Mouse (Mus musculus) urinary bladder, postnatal 4 days (tissue): ENCODE data around the gene Tfam.
A peak's percentile ranks its signal among the peaks of the same experiment; 100 is the strongest.

Experiments
- DNase-seq, 2 experiments: peaks; one replicate each; pipeline ENCODE4 v3.0.0; 2021 to 2022; ENCODE audit warnings: low spot score in 2 of 2

Gene Tfam

DNA sequence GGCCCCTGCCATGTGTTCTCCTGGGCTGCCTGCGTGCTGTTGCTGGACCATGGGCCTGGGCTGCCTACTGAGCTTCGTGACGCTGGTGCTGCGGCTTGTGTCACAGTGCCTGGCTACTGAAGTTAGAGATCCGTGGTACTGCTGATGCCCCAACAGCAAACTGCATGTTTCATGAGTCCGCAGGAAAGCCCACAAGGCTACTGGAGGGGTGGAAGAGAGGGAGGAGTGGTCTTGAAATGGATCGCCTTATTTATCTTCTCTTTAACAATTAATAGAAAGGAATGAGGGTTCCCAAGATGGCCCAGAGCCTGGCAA, at the start of gene Tfam:
Tfam (minus strand) TSS at position 41 of the 315 bp plus-strand sequence.
- no peak for DNase-seq

DNA sequence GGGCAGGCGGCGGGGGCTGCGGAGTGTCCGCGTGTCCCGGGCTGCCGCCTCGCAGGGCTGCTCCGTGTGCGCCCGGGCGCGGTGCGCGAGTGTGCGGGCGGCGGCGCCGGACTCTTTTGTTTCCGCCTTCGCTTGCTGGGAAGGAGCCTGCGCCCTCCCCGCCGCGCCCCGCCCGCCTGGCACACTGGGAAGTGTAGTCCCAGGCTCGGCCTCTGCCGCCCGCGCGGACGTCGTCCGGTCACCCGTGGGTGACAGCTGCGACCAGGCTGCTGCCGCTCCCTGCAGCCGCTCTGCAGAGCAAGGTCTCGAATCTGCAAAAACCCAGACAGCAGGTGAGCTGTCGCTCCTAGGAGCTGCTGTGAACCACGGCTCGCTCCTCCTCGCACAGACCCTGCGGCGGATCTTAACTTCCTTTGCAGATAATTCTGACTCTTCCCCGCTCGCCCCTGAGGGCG, 47.1 kb upstream of the Tfam start, which contains the start of gene Ube2d1:
Ube2d1 (minus strand) TSS at position 137 of the 455 bp plus-strand sequence.
- DNase-seq, result peak; percentile 78 to 82

DNA sequence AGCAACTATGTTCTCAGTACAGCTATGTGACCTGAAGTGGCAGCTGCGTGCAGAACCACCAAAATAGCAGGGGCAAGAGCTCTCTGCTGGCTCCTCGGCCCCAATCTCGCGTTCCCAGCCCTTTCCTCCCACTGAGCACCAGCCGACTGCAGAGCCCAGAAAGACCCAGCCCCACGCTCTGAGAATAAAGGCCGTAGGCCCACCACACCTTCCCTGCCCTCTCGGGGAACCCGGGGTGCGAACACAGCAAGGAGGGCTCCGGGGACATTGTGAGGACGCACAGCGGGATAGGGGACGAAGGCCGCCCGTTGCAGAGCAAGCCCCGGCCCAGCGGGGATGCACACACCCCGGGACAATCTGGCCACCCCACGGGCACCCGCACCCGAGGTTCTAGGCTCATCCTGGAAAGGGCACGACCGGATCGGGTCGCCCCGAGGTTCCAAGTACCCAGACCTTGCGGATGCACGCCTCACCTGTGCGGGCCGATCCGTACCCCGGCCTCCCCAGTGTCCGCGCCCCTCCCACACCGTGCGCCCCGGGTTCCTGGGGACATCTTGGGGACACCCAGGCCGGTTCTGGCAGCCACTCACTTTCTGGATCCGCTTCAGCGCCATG, 46.5 kb upstream of the Tfam start:
- peak in 1 of 2 experiments; percentile 61 for DNase-seq

DNA sequence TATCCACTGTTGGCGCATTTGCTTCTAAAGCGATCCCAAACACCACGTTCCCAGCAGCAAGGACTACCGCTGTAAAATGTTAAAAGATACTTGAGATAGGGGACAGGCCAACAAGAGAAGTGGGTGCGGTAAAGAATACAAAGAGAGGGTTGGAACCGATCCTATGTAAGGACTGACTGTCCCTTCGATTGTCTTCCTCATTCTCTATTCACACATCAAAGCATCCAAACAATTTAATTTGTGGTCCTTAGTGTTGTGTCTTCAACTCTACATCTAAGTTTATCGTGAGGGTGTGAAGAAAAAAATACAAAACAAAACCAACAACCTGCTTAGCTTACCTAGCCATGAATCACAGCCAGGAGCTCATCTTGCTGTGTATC, 46.0 kb upstream of the Tfam start:
- DNase-seq, result no peak

DNA sequence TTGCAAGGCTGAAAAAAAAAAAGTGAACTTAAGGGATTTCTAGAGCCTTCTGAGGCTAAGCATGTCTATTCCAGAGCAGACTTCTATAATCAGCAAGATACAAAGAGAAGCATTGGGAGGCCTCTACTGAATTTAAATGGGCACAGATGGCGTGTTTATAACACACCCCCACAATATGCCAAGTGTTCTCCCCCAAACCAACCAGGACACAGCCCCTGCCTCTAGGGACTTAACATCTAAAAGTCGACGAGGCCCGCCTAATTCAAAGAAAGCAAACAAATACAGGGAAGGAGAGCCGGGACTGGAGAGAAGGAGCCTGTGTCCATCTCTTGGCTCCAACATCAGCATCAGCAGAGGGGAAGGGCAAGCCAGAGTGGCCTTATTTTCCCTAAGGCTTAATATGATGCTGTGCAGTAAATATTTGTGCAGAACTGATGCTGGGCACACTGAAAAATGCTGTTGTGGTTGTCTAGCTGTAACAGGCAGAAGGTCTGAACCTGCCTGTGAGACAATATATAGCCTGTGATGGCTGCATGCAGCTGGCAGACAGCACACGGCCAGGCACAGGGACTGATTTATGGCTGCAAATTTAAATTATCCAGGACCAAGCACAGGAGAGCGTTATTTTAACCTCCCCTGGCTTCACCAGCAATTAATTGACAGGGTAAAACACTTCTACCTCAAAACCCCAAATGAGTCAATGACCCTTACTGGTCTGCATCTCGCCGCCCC, 35.1 kb upstream of the Tfam start:
- no peak for DNase-seq

DNA sequence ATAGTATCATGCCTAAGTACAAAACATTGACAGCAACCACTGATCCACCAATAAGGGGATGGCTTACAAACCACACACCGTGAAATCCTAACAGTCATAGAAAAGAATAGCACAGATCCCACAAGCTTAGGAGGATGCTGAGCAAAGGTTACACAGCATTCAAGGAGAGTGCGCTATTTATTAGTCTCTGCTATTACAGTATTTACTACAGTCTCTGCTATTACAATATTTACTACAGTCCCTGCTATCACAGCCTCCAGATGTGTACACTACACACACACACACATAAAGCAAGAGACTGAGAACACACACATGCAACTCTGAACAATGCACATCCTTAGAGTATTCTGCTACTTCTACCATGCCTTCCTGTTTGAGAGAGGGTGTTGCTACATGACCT, 29.9 kb upstream of the Tfam start:
- no peak for DNase-seq

DNA sequence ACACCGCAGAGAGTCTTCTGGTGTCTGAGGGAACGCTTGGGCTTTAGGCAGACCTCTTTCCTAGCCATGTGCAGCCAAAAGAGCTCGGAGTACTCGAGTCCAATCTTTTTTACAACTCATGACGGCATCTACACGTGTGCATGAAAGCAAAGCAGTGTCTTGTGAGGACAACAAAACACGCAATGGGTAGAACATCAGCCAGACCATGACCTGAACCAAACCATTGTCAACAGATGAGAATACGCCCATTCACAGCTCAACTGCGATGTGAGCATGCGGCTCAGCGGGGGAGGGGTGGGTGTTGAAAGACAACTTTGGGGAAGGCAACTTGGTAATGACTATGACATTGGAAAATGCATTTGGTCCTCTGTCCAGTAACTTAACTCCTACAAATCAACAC, 29.4 kb upstream of the Tfam start:
- DNase-seq, result no peak

DNA sequence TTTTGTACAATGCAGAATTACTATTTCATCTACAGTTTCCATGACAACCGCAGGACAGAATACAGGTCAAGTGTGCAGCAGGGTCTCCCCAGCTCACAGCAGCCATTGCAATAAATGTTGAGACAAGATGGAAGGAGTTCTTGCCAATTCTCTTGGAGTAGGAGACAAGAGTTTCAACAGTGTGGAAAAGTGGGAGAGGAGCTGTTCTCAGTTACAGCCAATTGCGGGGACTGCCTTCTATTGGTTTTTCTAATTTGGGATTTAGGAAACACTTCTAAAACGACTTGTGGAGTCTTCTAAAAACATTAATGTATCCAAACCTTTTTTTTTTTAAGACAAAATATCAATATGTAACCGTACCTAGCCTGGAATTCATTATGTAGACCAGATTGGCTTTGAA, 27.0 kb upstream of the Tfam start:
- DNase-seq, result no peak

DNA sequence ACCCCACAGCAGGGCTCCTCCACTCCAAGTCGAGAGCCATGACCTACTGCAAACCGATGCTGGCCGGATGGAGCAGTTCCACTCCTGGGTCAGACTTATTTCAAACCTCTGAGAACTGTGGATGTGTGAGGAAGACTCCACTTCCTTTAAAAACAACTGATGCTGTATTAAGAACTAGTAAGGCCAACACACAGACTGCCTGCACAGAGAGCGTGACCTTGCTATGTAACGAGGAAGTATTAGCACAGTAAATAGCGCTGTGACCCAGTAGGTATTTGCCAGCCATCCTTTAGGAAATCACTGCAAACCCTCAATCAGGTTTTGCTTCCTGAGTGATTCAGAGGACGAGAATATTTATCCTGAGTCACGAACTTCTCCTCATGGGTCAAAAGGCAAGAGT, 23.6 kb upstream of the Tfam start:
- DNase-seq, result no peak

DNA sequence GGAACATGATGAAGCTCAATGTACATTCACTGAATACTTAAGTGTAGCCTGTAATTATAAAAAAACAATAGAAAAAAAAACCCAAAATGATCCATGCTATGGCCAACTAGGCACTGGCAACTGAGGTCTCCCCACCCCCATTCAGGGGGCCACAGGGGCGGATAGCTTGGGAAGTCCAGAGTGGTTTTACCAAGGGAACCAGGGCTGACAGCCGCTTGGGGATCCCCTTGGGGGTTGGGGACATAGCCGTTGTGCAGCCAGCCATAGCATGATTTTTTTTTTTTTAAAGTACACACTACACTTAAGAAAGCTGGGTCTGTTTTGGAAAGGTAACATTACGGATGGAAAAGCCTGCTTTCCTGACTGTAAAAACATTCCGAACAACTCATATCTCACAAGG, 20.9 kb upstream of the Tfam start:
- DNase-seq, result no peak

DNA sequence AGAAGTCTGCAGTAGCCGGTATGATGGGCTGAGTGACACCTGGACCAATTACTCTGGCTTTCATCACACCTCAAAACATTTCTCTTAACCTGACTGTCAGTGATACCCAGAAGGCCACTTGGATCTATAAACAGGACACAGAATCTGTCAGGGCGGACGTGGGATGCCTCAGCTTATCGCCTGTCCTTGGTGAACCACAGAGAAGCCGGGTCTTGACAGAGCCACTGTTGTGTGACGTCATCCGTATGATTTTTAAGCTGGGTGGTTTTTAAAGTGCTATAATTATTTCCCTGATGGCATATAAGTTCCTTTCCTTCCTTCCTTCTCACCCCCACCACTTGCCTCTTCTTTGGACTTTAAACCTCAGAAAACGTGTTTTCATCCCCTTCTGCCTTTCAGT, 20.4 kb upstream of the Tfam start:
- DNase-seq, result no peak

DNA sequence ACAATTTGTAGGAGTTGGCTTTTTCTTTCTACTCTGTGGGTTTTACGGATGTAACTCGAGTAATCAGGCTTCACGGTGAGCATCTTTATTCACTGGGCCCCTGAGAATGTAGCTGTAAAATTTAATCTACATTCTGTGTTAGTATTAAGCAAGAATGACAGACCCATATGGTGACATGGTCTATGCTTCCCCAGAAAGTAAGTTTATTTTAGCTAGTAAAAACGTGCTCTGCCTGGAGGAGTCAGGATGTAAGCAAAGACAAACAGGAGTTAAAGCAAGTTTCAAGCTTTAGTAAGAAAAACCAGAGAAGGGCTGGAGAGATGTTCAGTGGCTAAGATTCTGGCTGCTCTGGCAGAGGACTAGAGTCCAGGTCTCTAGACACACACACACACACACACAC, 15.1 kb upstream of the Tfam start:
- no peak for DNase-seq

DNA sequence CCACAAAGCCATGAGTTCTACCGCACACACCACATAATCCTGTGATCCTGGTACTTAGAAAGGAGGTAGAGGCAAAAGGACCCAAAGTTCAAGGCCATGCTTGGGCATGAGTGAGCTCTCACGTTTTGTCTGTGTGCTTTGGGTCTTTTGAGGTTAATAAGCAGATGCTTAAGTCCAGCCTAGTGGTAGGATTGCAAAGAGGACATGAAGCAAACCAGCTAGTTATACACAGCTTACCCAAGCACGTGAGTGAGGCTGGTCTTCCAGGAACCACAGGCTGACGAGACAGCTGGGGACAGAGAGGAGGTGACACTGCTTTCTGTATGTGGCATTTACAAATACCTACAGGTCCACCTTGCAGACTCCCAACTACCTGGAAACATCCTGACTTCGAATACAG, 14.3 kb upstream of the Tfam start:
- no peak for DNase-seq

DNA sequence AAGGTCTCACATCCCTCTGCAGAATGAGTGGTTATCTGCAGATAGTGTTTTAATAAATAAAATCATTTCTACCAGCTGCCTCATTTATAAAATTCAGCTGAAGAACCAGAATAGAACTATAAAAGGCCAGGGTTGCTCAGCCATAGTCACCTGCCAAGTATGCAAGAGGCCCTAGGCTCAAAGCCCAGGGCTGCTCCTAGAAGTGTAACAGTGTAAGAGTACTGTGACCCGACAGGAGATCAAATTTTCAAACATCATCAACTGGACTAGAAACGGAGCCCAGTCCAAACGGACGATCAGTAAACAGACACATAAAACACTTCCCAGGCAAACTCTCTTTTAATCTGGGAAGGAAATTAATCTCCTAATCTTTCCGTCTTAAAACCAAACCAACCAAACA, 13.8 kb upstream of the Tfam start:
- DNase-seq, result no peak

DNA sequence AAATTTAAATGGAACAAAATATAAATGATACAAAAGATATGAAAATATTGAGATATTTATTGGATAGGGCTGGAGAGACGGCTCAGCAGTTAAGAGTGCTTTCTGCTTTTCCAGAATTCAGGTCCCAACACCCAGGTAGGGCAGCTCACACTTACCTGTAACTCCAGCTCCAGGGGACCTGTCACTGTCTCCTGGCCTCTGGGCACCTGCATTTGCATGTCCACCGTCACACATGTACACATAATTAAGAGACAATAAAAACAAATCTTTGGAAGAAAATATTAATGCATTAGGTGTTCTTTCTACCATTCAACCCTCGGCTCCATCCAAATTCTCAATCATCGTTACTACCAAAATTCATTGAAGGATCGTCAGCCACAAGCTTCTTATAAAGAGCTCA, 13.2 kb upstream of the Tfam start:
- no peak for DNase-seq

DNA sequence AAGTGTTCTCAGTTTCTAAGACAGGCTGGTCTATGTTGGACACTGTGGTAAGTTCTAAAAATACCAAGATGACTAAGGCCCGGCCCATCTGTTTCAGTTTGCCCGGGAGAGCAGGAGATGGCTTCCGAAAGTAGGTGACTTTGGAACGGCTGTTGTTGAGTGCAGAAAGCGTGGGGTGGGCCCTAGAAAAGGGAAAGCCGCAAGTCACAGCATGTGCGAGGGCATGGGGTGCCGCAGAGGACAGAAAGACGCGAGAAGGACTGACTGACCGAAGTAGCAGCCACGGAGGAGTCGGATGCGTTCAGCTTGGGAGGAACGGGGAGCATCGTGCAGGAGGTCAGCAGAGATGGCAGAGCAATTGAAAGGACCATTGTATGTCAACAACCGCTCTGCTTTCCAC, 12.4 kb upstream of the Tfam start:
- DNase-seq, result no peak

DNA sequence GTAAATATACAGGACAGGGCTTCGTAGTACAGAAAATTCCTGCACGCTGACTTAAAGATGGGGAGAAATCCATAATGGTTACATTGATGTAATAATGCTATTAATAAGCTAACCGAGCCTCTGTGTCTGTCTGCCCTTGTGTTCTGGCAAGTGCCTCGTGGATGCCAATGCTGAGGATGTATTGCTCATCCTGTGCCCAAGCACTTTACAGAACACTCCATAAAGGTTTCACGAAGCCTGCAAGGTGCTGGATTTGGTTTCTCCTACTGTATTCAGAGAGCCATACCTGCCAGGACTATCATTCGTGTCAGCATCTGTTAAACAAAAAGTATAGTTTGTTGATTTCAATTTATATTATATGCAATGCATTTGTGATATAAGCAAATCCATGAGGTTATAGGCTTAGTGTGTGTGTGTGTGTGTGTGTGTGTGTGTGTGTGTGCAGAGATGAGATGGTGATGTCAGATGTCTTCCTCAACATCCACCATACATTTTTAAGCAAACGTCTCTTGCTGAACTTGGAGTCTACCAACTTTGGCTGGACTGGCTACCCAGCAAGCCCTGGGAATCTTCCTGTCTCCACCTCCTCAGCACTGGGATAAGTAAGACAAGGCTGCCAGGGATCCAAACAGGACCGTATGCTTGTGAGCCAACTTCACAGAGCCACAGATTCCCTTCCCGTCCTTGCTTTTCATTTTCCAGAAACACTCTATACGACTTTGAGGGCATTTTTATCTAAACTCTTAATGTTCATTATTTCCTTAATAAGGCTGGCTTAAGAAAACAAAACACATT, 11.2 kb upstream of the Tfam start:
- no peak for DNase-seq

DNA sequence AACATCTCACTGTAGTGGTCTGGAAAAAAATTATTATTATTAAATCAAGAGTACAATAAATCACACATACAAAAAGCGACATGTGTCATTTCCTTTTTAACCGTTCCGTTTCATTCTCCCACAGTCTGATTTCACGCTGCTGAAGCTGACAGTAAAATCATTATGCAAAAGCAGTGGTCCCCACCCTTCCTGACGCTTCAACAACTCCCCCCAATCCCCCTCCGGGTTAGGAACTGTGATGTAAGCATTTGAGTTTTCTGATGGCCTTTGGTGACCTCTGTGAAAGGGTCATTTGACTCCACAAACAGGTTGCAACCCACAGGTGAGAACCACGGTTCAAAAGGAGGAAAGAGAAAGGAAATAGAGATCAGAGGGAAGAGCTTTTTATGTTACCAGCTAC, 8.9 kb upstream of the Tfam start:
- no peak for DNase-seq

DNA sequence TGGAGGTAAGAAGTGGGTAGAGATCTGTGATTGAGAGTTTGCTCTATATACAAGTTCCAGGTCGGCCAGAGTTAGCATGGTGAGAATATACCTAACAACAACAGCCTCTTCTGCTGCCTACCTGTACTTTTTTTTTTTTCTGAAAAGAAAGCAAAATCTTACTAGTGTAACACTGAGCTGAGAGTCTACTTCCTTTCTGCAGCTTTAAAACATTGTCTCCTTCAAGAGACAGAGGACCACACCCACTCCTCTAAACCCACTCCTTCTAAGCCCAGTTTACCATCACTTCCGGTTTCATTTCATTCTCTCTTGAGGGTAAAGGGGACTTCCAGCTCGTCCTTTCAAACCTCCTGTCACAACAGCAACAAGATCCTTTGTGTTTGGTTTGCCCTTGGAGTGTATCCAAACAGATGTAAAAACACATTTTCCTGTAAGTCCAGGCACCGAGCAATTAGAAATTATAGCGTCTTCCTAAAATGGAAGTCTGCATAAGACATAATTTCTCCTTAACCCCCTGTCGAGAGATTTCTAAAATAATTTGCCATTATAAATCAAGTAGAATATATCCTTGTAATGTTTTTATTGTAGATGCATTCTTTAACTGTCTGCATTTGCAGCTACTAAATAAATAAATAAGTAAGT, 1.5 kb upstream of the Tfam start:
- DNase-seq, result no peak

DNA sequence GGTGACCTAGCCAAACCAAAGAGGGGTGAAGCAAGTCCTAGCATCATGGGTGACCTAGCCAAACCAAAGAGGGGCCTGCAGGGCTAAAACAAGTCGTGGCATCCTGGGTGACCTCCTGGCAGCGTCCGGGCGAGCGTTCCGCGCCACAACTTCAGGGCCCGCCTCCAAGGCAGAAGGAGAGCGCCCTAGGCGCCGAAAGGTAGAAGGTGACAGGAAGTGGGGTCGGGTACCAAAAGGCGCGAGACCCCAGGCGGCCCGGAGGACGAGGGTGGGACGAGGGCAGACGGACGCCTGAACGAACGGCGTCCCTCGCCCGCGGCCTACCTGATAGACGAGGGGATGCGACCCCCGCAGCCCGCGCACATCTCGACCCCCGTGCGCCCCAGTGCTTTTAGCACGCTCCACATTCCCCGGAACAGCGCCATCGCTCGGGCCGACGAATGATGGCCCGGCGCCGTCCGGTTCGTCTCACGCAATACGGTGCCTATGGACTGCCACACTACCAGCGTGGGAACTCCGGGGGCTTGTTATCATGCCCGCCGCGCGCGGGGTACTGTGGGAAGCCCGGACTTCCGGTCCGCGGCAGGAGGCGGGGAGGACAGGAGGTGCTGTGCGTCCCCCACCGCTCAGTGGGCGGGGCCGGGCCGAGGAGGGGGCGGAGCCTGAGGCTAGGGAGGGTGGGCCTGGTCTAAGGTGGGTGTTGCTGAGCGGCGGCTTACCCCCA, 402 bp downstream of the Tfam start:
- peak; percentile 95 to 97 for DNase-seq

DNA sequence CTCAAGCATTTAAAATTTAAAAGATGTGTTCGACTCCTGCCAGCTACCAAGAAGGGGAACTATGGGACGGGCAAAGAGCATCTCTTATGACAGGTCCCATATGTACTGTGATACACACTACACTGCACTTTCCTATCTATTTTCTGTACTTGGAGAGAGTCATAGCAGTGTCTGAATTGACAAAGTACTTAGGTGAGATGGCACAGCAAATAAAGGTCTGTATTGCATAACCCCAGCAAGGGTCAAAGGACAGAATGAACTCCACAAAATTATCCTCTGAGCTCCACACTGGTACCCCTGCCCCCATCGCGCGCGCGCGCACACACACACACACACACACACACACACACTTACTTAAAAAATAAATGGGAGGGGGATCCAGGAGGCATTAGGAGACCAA, 4.0 kb downstream of the Tfam start:
- no peak for DNase-seq

DNA sequence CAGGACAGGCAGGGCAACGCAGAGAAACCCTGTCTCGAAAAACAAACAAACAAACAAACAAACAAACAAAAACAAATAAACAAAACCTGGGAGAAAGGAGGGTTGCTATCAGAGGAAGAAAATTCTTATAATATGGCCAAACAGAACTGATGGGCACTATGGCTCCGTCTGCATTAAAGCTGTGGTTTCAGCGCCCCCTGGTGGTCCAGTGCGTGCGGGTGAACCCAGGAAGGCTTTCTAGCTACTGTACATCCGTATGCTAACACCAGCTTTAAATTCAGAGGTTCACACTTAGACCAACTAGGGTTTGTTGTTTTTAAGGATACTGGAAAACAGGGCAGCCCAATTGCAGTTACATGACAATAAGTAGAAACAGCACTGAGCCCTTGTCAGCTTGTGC, 12.2 kb downstream of the Tfam start:
- DNase-seq, result peak; percentile 60 to 91
